Mouse (Mus musculus): ENCODE results near the gene Ppp1r14c. TPM values are rescaled to one million over a fixed set of nuclear protein-coding genes. Genes with fewer than 3 reads are reported as not detected.

Gene Ppp1r14c
- polyA plus RNA-seq, 1 experiment from 2014 or later: 2.0 TPM

DNA sequence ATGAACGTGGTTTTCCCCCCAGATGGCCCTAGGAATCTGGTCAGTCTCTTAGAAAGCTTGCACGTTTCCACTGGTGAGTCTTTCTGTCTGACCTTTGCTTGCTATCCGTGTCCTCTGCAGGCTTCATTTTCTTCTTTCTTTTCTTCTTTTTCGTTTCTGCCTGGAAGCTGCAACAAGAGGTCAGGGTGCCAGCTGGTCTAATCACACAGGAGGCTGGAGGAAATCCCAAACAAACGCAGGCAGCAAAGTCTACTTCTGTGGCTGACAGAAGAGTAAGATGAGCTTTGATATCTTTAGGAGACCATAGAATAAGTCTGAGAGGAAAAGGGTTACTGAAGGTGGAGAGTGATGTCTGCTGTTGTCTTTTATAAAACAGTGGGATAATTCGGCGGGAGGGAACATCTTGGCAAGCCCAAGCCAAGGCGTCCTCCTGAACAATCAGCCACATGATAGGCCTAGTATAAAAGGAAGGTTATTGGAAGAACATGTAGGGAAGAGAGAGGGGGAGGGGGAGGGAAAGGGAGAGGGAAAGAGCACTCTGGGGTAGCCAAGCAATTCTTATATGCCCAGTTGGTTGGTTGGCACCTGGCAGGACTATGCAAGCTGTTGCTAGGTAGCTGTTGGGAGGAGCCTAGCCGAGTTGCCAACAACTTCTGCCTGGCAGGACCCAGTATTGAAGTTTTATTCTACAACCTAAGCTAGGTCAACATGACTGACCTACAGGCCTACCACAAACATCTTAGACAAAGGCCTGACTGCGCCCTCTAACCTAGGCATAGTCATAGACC lies 30.3 kb downstream of the Ppp1r14c start:
- no peaks in the 10 kb centered on the region for H3K9me3 ChIP-seq (ENCODE audit: control insufficient read depth, low read length)

DNA sequence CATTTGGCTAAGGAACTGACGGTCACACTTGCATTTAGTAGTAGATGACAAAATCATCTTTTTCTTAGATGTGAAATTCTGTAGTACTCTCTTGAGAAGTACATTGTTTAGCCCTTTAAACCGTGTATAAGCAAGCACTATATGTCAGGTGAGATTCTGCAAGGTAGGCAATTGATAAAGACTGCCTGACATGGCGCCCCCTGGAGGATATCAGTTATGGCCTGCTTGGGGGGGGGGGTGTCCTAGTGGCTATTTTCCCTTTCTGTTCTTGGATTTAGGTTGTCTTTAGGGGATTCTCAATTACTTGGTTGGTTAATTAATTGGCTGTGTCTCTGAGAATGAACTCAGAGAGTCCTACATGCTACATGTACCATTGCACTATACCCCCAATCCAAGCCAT lies 31.5 kb downstream of the Ppp1r14c start:
- H3K27ac ChIP-seq (ENCODE audit: low read length): no peak overlapping the region
- H3K4me3 ChIP-seq (ENCODE audit: low read length): no peak overlapping the region
- no peak overlapping the region for H3K4me2 ChIP-seq (ENCODE audit: low read depth, low read length)
- H3K27me3 ChIP-seq (replicated peaks; ENCODE audit: control insufficient read depth, insufficient read depth, low read length): no peaks in the 10 kb centered on the region
- H3K9ac ChIP-seq (ENCODE audit: low read depth, low read length): no peak overlapping the region
- 78% methylated on average over 3 of the region's 3 CpGs for WGBS
- H3K9me3 ChIP-seq (ENCODE audit: control insufficient read depth, low read length): no peaks in the 10 kb centered on the region
- H3K36me3 ChIP-seq (ENCODE audit: control insufficient read depth, insufficient read depth, low read length): no peaks in the 10 kb centered on the region
- no peaks in the 10 kb centered on the region for H3K4me1 ChIP-seq (ENCODE audit: control insufficient read depth, insufficient read depth, low read length)
- ATAC-seq: no peak

More for the DNA sequence above, 30.3 kb downstream of the Ppp1r14c start:
- ATAC-seq: no peak
- Histone ChIP-seq H3K9ac (ENCODE audit: low read depth, low read length) (no peak overlapping the region), H3K27ac (ENCODE audit: low read length) (no peak overlapping the region), H3K4me1 (ENCODE audit: control insufficient read depth, insufficient read depth, low read length) (no peaks in the 10 kb centered on the region), H3K27me3 (replicated peaks; ENCODE audit: control insufficient read depth, insufficient read depth, low read length) (no peaks in the 10 kb centered on the region), H3K4me3 (ENCODE audit: low read length) (no peak overlapping the region), H3K4me2 (ENCODE audit: low read depth, low read length) (no peak overlapping the region), H3K36me3 (ENCODE audit: control insufficient read depth, insufficient read depth, low read length) (no peaks in the 10 kb centered on the region)
- WGBS: 77% methylated on average over 10 of the region's 10 CpGs

DNA sequence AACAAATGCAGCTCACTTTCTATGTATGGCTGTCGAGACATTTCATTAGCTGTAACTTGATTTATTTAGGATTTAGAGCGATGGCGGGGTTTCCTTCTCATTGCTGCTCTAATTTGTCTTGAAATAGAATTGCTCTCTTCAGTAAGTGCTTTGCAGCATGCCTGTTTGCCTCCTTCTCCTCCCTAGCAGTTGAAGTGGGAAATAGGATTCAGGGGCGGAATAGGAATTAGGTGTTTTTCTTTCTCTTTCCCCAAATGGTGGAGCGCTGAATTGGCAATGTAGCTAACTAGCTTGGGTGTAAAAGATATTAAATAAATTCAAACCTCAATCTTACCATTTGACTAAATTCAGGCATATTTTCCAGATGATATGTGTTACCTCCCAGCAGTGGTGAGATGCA lies 32.2 kb downstream of the Ppp1r14c start:
- WGBS: 78% methylated on average over 5 of the region's 5 CpGs
- Histone ChIP-seq H3K9ac (ENCODE audit: low read depth, low read length) (no peak overlapping the region), H3K36me3 (ENCODE audit: control insufficient read depth, insufficient read depth, low read length) (no peaks in the 10 kb centered on the region), H3K9me3 (ENCODE audit: control insufficient read depth, low read length) (no peaks in the 10 kb centered on the region), H3K27me3 (replicated peaks; ENCODE audit: control insufficient read depth, insufficient read depth, low read length) (no peaks in the 10 kb centered on the region), H3K4me1 (ENCODE audit: control insufficient read depth, insufficient read depth, low read length) (no peaks in the 10 kb centered on the region), H3K4me3 (ENCODE audit: low read length) (no peak overlapping the region), H3K27ac (ENCODE audit: low read length) (no peak overlapping the region), H3K4me2 (ENCODE audit: low read depth, low read length) (no peak overlapping the region)
- ATAC-seq: no peak

DNA sequence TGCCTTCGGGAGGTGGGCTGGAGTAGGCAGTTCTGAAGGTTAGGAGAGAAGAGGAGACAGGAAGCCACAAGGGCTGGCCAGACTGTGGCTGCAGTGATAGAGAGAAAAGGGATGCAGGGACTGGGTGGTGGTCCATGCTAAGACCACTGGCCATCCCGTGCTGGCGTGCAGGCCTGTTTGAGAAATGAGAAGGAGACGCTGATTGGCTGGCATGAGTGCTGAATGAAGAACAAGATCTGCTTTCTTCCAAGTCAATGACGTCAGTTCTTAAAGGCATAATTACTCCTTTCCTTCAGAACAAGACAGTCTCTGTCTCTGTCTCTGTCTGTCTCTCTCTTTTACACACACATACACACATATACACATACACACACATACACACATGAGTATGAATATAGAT lies 36.4 kb downstream of the Ppp1r14c start:
- no peaks in the 10 kb centered on the region for H3K9me3 ChIP-seq (ENCODE audit: control insufficient read depth, low read length)
- no peaks in the 10 kb centered on the region for H3K27me3 ChIP-seq (replicated peaks; ENCODE audit: control insufficient read depth, insufficient read depth, low read length)
- no peak overlapping the region for H3K9ac ChIP-seq (ENCODE audit: low read depth, low read length)
- no peak overlapping the region for H3K27ac ChIP-seq (ENCODE audit: low read length)
- H3K4me1 ChIP-seq (ENCODE audit: control insufficient read depth, insufficient read depth, low read length): no peaks in the 10 kb centered on the region
- WGBS: 72% methylated on average over 5 of the region's 5 CpGs
- H3K36me3 ChIP-seq (ENCODE audit: control insufficient read depth, insufficient read depth, low read length): no peaks in the 10 kb centered on the region
- ATAC-seq: no peak
- no peak overlapping the region for H3K4me3 ChIP-seq (ENCODE audit: low read length)
- no peak overlapping the region for H3K4me2 ChIP-seq (ENCODE audit: low read depth, low read length)

DNA sequence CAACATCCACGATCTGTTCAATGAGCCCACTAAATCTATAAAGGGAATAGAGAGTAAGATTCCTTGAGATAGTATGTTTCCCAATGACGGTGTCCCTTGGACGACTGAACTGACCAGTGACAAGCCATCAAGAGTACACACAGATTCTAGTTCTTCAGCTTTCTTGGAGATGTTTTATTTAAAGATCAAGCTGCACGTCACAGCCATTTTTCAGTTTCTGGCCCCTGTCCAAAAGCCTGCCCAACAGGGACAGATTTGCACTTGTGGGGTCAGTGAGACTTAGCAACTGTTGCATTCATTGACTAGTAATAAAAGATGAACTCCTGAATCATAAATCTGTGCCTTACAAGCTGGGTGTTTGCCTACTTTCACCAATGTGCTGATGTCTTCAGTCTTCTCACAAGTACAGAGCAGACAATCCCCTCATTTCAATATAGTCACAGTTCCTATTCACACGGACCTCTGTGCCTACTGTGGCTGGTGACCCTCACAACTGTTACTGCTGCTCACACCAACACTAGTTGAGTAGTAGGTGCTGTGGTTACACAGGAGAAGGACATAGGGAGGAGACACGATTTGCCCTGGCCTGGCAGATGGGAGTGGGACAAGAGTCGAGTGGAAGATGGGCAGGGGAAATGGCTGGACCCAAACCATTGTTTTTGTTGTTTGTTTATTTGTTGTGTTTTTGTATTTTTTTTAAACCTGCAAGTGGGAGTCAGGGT lies 37.7 kb downstream of the Ppp1r14c start:
- 68% methylated on average over 7 of the region's 7 CpGs for WGBS
- Histone ChIP-seq H3K27ac (ENCODE audit: low read length) (no peak overlapping the region), H3K9ac (ENCODE audit: low read depth, low read length) (no peak overlapping the region), H3K4me2 (ENCODE audit: low read depth, low read length) (no peak overlapping the region), H3K4me3 (ENCODE audit: low read length) (no peak overlapping the region), H3K9me3 (ENCODE audit: control insufficient read depth, low read length) (no peaks in the 10 kb centered on the region), H3K36me3 (ENCODE audit: control insufficient read depth, insufficient read depth, low read length) (no peaks in the 10 kb centered on the region), H3K27me3 (replicated peaks; ENCODE audit: control insufficient read depth, insufficient read depth, low read length) (no peaks in the 10 kb centered on the region), H3K4me1 (ENCODE audit: control insufficient read depth, insufficient read depth, low read length) (no peaks in the 10 kb centered on the region)
- ATAC-seq: no peak

- Histone ChIP-seq H3K9me3 (ENCODE audit: control insufficient read depth, low read length) (no peaks in the 10 kb centered on the region), H3K27me3 (replicated peaks; ENCODE audit: control insufficient read depth, insufficient read depth, low read length) (no peaks in the 10 kb centered on the region), H3K4me1 (ENCODE audit: control insufficient read depth, insufficient read depth, low read length) (no peaks in the 10 kb centered on the region), H3K4me2 (ENCODE audit: low read depth, low read length) (no peak overlapping the region), H3K27ac (ENCODE audit: low read length) (no peak overlapping the region), H3K36me3 (ENCODE audit: control insufficient read depth, insufficient read depth, low read length) (no peaks in the 10 kb centered on the region), H3K4me3 (ENCODE audit: low read length) (no peak overlapping the region), H3K9ac (ENCODE audit: low read depth, low read length) (no peak overlapping the region)
- 87% methylated on average over 4 of the region's 4 CpGs for WGBS
- ATAC-seq: no peak
Observed at GRCm38 (mm10) chr10:3404362-3404761, 38.5 kb downstream of the Ppp1r14c start.

DNA sequence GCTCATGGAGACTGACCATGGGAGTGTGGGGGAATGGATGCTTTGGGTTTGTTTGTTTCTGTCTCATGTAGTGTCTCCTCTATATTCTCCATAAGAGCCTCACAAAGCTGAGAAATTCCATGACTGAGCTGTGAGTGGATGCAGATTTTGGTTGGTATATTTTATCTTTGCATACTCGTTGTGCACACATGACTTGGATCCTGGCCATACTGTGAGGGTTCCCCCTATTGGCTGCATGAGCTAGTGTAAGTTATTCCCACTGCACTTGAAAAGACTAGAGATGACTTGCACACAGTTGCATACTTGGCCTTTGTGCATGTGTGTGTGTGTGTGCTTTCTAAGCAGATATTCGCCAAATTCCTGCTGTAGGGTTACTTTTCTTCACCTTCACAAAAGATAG lies 40.4 kb downstream of the Ppp1r14c start:
- Histone ChIP-seq H3K4me2 (ENCODE audit: low read depth, low read length) (no peak overlapping the region), H3K9ac (ENCODE audit: low read depth, low read length) (no peak overlapping the region), H3K36me3 (ENCODE audit: control insufficient read depth, insufficient read depth, low read length) (no peaks in the 10 kb centered on the region), H3K27ac (ENCODE audit: low read length) (no peak overlapping the region), H3K4me1 (ENCODE audit: control insufficient read depth, insufficient read depth, low read length) (no peaks in the 10 kb centered on the region), H3K9me3 (ENCODE audit: control insufficient read depth, low read length) (no peaks in the 10 kb centered on the region), H3K4me3 (ENCODE audit: low read length) (no peak overlapping the region), H3K27me3 (replicated peaks; ENCODE audit: control insufficient read depth, insufficient read depth, low read length) (no peaks in the 10 kb centered on the region)
- no peak for ATAC-seq
- WGBS: 73% methylated on average over 2 of the region's 2 CpGs

- Histone ChIP-seq H3K4me3 (ENCODE audit: low read length) (no peak overlapping the region), H3K4me2 (ENCODE audit: low read depth, low read length) (no peak overlapping the region), H3K4me1 (ENCODE audit: control insufficient read depth, insufficient read depth, low read length) (no peaks in the 10 kb centered on the region), H3K9ac (ENCODE audit: low read depth, low read length) (no peak overlapping the region), H3K36me3 (ENCODE audit: control insufficient read depth, insufficient read depth, low read length) (no peaks in the 10 kb centered on the region), H3K9me3 (ENCODE audit: control insufficient read depth, low read length) (no peaks in the 10 kb centered on the region), H3K27ac (ENCODE audit: low read length) (no peak overlapping the region), H3K27me3 (replicated peaks; ENCODE audit: control insufficient read depth, insufficient read depth, low read length) (no peaks in the 10 kb centered on the region)
- 73% methylated on average over 6 of the region's 6 CpGs for WGBS
- peak; percentile 77 for ATAC-seq
Observed at GRCm38 (mm10) chr10:3408036-3408661, 42.3 kb downstream of the Ppp1r14c start.

DNA sequence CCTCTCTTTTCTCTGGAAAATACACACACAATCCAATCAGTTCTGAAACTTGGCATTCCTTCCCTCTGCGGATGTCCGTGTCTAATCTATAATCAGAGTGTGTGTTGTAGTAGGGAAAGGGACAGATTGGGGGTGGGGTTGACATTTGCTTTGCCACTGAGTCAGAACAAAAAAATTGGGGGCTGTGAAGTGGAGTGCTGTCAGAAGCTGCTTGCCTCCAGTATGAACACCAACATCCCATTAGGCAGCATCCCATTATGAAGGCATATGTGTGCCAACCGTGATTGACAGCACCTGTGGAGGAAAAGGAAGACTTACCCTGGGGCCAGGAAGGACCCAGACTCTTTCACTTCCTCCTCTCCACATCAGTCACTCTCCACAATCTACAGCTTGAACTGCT lies 42.8 kb downstream of the Ppp1r14c start:
- Histone ChIP-seq H3K36me3 (ENCODE audit: control insufficient read depth, insufficient read depth, low read length) (no peaks in the 10 kb centered on the region), H3K27me3 (replicated peaks; ENCODE audit: control insufficient read depth, insufficient read depth, low read length) (no peaks in the 10 kb centered on the region), H3K4me1 (ENCODE audit: control insufficient read depth, insufficient read depth, low read length) (no peaks in the 10 kb centered on the region), H3K27ac (ENCODE audit: low read length) (no peak overlapping the region), H3K4me2 (ENCODE audit: low read depth, low read length) (no peak overlapping the region), H3K9me3 (ENCODE audit: control insufficient read depth, low read length) (no peaks in the 10 kb centered on the region), H3K9ac (ENCODE audit: low read depth, low read length) (no peak overlapping the region), H3K4me3 (ENCODE audit: low read length) (no peak overlapping the region)
- no peak for ATAC-seq
- WGBS: 71% methylated on average over 3 of the region's 3 CpGs

Data from intestine, embryonic 16.5 days (tissue).